Mouse (Mus musculus) NIH3T3 (cell line): ENCODE measurements at regions not wholly inside any gene's neighbourhood (a gene's known extent, or its start where the extent isn't known, plus 50 kb on each side); places are given as distances from the start of the nearest gene placed in this dataset.
"Not testable (repeated sequence)": the region's sequence is repeated elsewhere in the genome, so short reads cannot be mapped to it uniquely, and the experiment has no call there.

Source experiments
- DNase-seq: peaks from one replicate; pipeline ENCODE4 v3.0.0-alpha.2; 2012; ENCODE audit warnings: low read depth

GRCm38 (mm10) chr3:133664914-133665313, 120.0 kb upstream of the Tet2 start:
- no peak for DNase-seq

GRCm38 (mm10) chr3:133665425-133666317, 120.7 kb upstream of the Tet2 start:
- no peak for DNase-seq

GRCm38 (mm10) chr3:133672742-133673447, 128.0 kb upstream of the Tet2 start:
- DNase-seq, result peak; percentile 10

- DNase-seq, result no peak
Measured at GRCm38 (mm10) chr3:133677892-133678291, 133.0 kb upstream of the Tet2 start.

GRCm38 (mm10) chr3:133679891-133680290, 135.0 kb upstream of the Tet2 start:
- no peak for DNase-seq

GRCm38 (mm10) chr3:133680343-133680742, 135.4 kb upstream of the Tet2 start:
- no peak for DNase-seq

GRCm38 (mm10) chr3:133680805-133681204, 135.9 kb upstream of the Tet2 start:
- DNase-seq, result no peak

- no peak for DNase-seq
Measured at GRCm38 (mm10) chr3:133684196-133684743, 139.3 kb upstream of the Tet2 start.

GRCm38 (mm10) chr3:133684747-133685146, 139.8 kb upstream of the Tet2 start:
- DNase-seq, result no peak

- DNase-seq, result no peak
Measured at GRCm38 (mm10) chr3:133685393-133685792, 140.5 kb upstream of the Tet2 start.

GRCm38 (mm10) chr3:133694057-133694456, 149.1 kb upstream of the Tet2 start:
- no peak for DNase-seq

GRCm38 (mm10) chr3:133696122-133696521, 151.2 kb upstream of the Tet2 start:
- no peak for DNase-seq

- not testable (repeated sequence) for DNase-seq
Measured at GRCm38 (mm10) chr3:133704849-133705248, 159.9 kb upstream of the Tet2 start.

GRCm38 (mm10) chr3:133711518-133711917, 166.6 kb upstream of the Tet2 start:
- no peak for DNase-seq

- no peak for DNase-seq
Measured at GRCm38 (mm10) chr3:133722550-133723290, 177.8 kb upstream of the Tet2 start.

- DNase-seq, result no peak
Measured at GRCm38 (mm10) chr3:133726831-133727230, 181.9 kb upstream of the Tet2 start.

- DNase-seq, result no peak
Measured at GRCm38 (mm10) chr3:133735603-133736002, 190.7 kb upstream of the Tet2 start.

- no peak for DNase-seq
Measured at GRCm38 (mm10) chr3:133738936-133739335, 194.0 kb upstream of the Tet2 start.

GRCm38 (mm10) chr3:133744552-133745118, 199.7 kb upstream of the Tet2 start:
- no peak for DNase-seq

- DNase-seq, result no peak
Measured at GRCm38 (mm10) chr3:133748756-133749737, 204.1 kb upstream of the Tet2 start.

GRCm38 (mm10) chr3:133750061-133750460, 205.1 kb upstream of the Tet2 start:
- DNase-seq, result no peak
